Mouse (Mus musculus) kidney, adult 18-20 months (tissue): Measurements from ENCODE around the gene Ivl.

Experiments used
- DNase-seq: peaks from one replicate; pipeline ENCODE4 v3.0.0; 2021

Gene Ivl

DNA sequence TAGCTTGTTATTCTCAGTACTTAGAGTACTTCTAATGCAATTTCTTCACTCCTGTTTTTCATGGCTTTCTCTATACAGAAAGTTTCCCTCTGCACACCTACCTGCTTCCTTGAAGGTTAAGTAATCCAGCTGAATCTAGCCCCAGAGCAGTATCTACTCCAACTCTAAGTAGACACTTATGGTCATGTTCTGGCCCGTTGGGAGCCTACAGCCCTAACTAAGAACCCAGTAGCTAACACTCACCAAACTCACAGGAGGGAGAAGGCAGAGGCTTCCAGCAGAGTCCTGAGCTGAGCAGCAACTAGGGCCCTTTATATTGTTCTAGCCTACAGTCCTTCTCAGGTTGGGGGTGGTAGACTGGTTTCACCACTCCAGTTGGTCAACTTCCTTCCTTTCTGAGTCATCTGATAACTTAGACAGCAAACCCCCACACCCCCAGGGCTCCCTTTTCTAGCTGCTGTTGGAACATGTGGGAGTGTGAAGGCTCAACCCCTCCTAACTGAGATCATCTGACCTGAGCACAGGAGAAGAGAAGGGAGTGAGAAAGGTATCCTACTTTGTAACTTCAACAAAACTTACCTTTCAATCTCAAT, at the start of gene Ivl:
Gene Ivl (minus strand): TSS at position 287 of the 593 bp plus-strand sequence.
- DNase-seq = no peak

DNA sequence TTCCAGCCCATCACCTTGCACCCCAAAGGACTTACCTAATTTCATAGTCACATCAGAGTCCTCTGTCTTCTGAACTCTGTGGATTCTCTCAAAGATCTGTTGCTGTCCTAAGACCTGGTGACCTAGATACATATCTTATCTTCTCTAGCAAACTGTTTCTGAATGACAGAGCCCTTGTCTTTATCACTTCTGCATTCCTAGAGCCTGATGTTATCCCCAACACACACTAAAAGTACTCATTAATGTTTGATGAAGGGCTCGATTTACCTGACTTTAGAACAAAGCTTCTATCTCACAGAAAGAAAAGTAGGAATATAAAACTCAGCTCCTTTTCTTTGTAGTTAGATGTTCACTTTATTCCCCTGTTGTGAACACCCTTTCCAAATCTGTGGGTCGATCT, 48.0 kb upstream of the Ivl start, which contains the start of gene Lce6a:
Gene Lce6a (minus strand): TSS at position 101 of the 400 bp plus-strand sequence.
- no peak for DNase-seq

DNA sequence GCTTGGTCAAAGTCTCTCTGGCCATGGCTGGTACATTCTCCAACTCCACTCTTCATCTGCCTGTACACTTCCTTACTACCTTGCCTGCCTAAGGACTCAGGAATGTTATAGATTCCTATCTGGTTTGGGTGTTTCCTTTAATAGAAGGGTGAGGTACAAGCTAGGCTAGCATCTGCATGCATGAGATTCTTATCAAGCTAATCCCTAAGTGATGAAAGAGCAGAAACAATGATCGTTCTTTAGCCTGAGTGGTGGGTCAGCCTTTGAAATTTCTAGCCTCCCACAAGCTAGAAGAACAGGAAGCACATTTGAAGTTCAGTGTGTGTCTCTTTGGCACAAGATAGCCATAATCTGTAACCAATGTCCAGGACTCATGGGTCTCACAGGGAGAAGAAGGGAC, 36.3 kb upstream of the Ivl start:
- no peak for DNase-seq

- DNase-seq = no peak
Measured at GRCm38 (mm10) chr3:92607392-92607791, 33.9 kb upstream of the Ivl start, which contains the start of gene 2210017I01Rik. TSS of gene 2210017I01Rik (minus strand) at chr3:92607492.

DNA sequence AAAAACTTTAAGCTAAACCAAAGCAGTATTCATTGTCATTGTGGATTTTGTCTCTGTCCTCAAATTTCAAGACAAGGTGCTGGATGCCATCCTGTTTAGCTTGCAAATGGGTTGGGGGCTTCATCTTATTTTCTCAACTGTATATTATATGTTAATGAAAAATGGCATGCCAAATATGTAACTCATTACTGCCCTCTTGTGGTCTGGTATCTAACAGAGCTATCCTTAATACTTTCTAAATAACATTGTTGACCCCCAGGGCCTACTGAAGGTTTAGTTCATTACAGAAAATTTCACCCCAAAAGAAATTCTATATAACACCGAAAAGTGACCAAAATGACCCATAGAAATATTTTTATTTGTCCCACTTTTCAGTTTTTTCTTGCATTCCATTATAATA, 28.6 kb upstream of the Ivl start:
- DNase-seq = no peak

- DNase-seq = no peak
Measured at GRCm38 (mm10) chr3:92600456-92600855, 26.9 kb upstream of the Ivl start.

GRCm38 (mm10) chr3:92599973-92600372, 26.4 kb upstream of the Ivl start:
- DNase-seq = no peak

DNA sequence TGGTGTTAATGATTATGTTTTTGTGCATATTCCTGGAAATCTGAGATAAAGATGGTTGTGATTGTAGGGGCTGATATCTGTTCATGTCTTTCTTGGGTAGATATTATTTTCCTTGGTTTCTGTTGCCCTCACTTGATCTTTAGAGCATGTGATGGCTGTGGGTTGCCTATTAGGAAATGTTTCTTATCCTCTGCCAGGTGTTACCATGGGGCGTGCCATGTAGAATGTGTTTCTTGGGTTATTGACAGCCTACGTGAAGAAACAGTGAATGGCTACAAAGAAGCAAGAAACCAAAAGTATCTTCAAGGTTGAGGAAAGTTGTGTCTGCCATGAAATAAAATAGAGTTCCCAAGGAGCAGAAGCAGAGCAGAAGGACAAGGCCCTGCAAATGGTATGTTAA, 24.9 kb upstream of the Ivl start:
- DNase-seq = no peak

DNA sequence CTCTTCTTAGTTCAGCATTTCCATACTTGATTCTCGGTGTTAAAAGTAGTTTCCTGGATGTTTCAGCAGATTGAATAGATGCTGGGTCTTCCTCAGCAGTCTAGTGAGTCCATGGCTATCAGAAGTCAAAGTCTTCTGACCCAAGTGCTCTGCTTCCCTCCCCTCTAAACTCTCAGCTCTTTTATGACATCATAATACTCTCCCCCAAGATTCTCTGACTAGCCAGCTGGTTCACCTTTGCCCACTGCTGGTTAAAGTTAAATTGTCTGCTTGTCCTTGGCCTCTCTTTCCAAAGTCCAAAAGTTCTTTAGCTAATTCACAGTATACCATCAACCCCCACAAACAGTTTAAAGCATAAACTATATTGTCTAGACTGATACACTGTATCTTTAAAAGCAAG, 15.3 kb upstream of the Ivl start, which contains the start of gene Smcp:
Gene Smcp (minus strand): TSS at position 140 of the 400 bp plus-strand sequence.
- no peak for DNase-seq

GRCm38 (mm10) chr3:92587190-92587589, 13.7 kb upstream of the Ivl start:
- DNase-seq = no peak

DNA sequence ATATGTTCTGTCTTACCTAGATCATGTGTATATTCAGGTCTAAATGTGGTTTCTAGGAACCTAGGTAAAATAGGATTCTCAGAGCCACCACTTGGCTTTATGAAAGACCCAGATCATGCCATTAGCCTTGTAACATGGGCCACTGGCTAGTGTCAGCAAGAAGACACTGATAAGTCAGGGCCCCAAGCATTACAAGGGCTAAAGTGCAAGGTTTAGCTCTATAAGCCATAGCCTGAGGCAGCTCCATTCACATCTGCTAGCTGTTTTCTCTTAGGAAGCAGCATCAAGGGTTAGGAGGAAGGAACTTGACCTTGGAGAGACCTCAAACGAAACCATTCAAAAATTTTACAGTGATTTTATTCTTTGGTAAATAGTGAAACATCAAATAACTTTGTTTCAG, 11.5 kb upstream of the Ivl start:
- no peak for DNase-seq

GRCm38 (mm10) chr3:92583164-92583826, 9.8 kb upstream of the Ivl start:
- no peak for DNase-seq

GRCm38 (mm10) chr3:92579508-92579907, 6.0 kb upstream of the Ivl start:
- no peak for DNase-seq

- DNase-seq = no peak
Measured at GRCm38 (mm10) chr3:92578652-92579413, 5.3 kb upstream of the Ivl start.

GRCm38 (mm10) chr3:92572514-92573155, 900 bp downstream of the Ivl start:
- no peak for DNase-seq

GRCm38 (mm10) chr3:92568752-92569151, 4.8 kb downstream of the Ivl start:
- no peak for DNase-seq

DNA sequence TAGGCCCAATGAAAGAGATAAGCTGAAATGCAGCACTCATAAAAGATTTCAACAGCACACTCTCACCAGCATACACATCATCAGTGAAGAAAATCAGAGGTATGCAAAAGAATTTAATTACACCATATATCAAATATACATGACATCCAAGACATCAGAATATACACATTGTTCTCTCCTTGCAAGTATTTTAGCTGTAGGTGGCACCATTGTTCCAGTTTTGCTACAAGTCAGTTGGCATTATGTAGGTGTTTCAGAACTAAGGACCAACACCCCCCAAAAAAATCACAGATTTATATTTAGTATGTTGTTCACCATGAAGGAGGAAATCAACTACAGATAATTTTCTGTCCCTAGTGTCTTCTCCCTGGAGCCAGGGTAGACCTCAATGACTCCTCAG, 8.1 kb downstream of the Ivl start:
- DNase-seq = no peak

GRCm38 (mm10) chr3:92534411-92534810, 39.1 kb downstream of the Ivl start, which contains the start of gene 2310046K23Rik:
TSS of gene 2310046K23Rik (minus strand) at chr3:92534511.
- DNase-seq = no peak
